Mouse (Mus musculus) spleen, adult 2 months (tissue): ENCODE data around the gene Cdkl3.

Experiments
- CTCF ChIP-seq: fragments of 200-500 bp; IDR thresholded peaks from 2 replicates; pipeline ENCODE4 v1.5.1; 2011; ENCODE audit warnings: mild to moderate bottlenecking, inconsistent platforms; ENCODE audit not compliant: insufficient read depth, insufficient read length, insufficient replicate concordance; ENCODE audit errors: extremely low read depth
- POLR2A ChIP-seq: fragments of 200-500 bp; IDR thresholded peaks from 2 replicates; pipeline ENCODE4 v1.6.1; 2011; ENCODE audit warnings: low read depth, low read length, inconsistent platforms

DNA sequence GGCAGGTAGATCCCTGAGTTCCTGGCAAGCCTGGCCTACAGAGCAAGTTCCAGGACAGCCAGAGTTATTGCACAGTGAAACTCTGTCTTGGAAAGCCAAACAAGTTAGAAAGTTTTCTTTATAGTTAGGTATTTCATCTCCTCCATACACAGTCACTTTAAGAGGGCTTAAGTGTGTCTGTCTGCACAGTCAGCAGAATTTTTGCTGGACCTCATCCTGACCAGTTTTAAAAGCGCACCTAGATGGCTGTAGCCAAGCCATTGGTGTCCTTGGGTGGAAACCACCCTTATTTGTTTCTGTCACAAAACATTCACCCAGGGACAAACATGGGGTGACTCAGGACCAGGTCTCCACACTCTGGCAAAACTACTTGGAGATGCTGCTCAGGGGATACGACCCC is 76.6 kb downstream of the Cdkl3 start:
- TF ChIP-seq CTCF (no peak), POLR2A (no peak)
